Mouse (Mus musculus) stomach, embryonic 16.5 days (tissue): ENCODE results near the gene Gm16181. TPM values are rescaled to one million over a fixed set of nuclear protein-coding genes. Genes with fewer than 3 reads are reported as not detected.
A peak's percentile ranks its signal among the peaks of the same experiment; 100 is the strongest.

ENCODE experiments used
- ATAC-seq: fragments of 200-750 bp; cut with Nextera tagmentation; 2 replicates; pipeline ENCODE4 v1.8.0; 2017; ENCODE audit warnings: moderate number of reproducible peaks, moderate TSS enrichment; ENCODE audit not compliant: insufficient read depth, low FRiP score
- H3K27ac ChIP-seq: fragments of 300-500 bp; sonication (generic); 2 replicates; pipeline ENCODE4 v1.5.1; 2014; ENCODE audit warnings: low read length
- H3K27me3 ChIP-seq: fragments of 300-500 bp; sonication (generic); 2 replicates; pipeline ENCODE4 v1.6.1; 2014; ENCODE audit warnings: low read length, control low read depth, mixed read lengths; ENCODE audit not compliant: control insufficient read depth, insufficient read depth
- H3K36me3 ChIP-seq: fragments of 300-500 bp; sonication (generic); 2 replicates; pipeline ENCODE4 v1.6.1; 2014; ENCODE audit warnings: low read length; ENCODE audit not compliant: control insufficient read depth, insufficient read depth
- H3K4me1 ChIP-seq: fragments of 300-500 bp; sonication (generic); 2 replicates; pipeline ENCODE4 v1.6.1; 2014; ENCODE audit warnings: low read length, control low read depth, mixed read lengths; ENCODE audit not compliant: control insufficient read depth, insufficient read depth
- H3K4me2 ChIP-seq: fragments of 300-500 bp; sonication (generic); 2 replicates; pipeline ENCODE4 v1.6.1; 2014; ENCODE audit warnings: low read depth, low read length, mixed read lengths
- H3K4me3 ChIP-seq: fragments of 300-500 bp; sonication (generic); replicated peaks from 2 replicates; pipeline ENCODE4 v1.5.1; 2014; ENCODE audit warnings: mild to moderate bottlenecking, low read length
- H3K9ac ChIP-seq: fragments of 300-500 bp; sonication (generic); 2 replicates; pipeline ENCODE4 v1.6.1; 2014; ENCODE audit warnings: low read length
- H3K9me3 ChIP-seq: fragments of 300-500 bp; sonication (generic); replicated peaks from 2 replicates; pipeline ENCODE4 v1.6.1; 2016; ENCODE audit warnings: low read length, control low read depth; ENCODE audit not compliant: control insufficient read depth
- WGBS: fragments of 180-500 bp; shearing (Covaris S2); extraction: QIAGEN DNeasy Blood & Tissue Kit; methylation state at CpG from one replicate; pipeline ENCODE4 v1.1.7; 2014; 5-methylcytosine and 5-hydroxymethylcytosine counted together
- polyA plus RNA-seq: library from polyadenylated mRNA; unstranded; fragments of >200 nt; fragmentation: Nextera tagmentation; extraction: Ambion mirVana; gene quantifications from 2 replicates; pipeline ENCODE4 v1.2.1, GENCODE M21; 2015

The Gm16181 gene
- polyA plus RNA-seq, 1 experiment from 2014 or later, result 0.27 TPM

GRCm38 (mm10) chr17:35218516-35219193 is 2.0 kb upstream of the Gm16181 start:
- ATAC-seq, result no peak

GRCm38 (mm10) chr17:35219601-35220041 is 1.0 kb upstream of the Gm16181 start:
- Histone ChIP-seq H3K27me3 (no peaks in the 10 kb centered on the region), H3K9ac (no peak overlapping the region; the same call in 1 of the 2 replicates), H3K36me3 (no peaks in the 10 kb centered on the region), H3K4me1 (peaks cover 9% of the 10 kb centered on the region), H3K27ac (no peak overlapping the region), H3K9me3 (no peaks in the 10 kb centered on the region), H3K4me3 (no peak overlapping the region), H3K4me2 (no peak overlapping the region)
- ATAC-seq, result no peak
- WGBS, result 62% methylated on average over 6 of the region's 6 CpGs

More at GRCm38 (mm10) chr17:35218516-35219193, 2.0 kb upstream of the Gm16181 start:
- H3K27ac ChIP-seq, result peak overlapping the region; percentile 28; the same call in 1 of the 2 replicates
- H3K36me3 ChIP-seq, result no peaks in the 10 kb centered on the region
- H3K9me3 ChIP-seq, result no peaks in the 10 kb centered on the region
- WGBS, result 71% methylated on average over 18 of the region's 18 CpGs
- H3K4me1 ChIP-seq, result peaks cover 9% of the 10 kb centered on the region
- H3K27me3 ChIP-seq, result no peaks in the 10 kb centered on the region
- H3K4me2 ChIP-seq, result no peak overlapping the region
- H3K4me3 ChIP-seq, result no peak overlapping the region
- no peak overlapping the region; the same call in 1 of the 2 replicates for H3K9ac ChIP-seq

GRCm38 (mm10) chr17:35222299-35222698 is 1.7 kb downstream of the Gm16181 start:
- H3K27me3 ChIP-seq, result no peaks in the 10 kb centered on the region
- no peak overlapping the region for H3K4me2 ChIP-seq
- ATAC-seq, result no peak
- H3K4me1 ChIP-seq, result peaks cover 14% of the 10 kb centered on the region
- H3K4me3 ChIP-seq, result no peak overlapping the region
- no peaks in the 10 kb centered on the region for H3K36me3 ChIP-seq
- 66% methylated on average over 6 of the region's 6 CpGs for WGBS
- H3K9ac ChIP-seq, result no peak overlapping the region
- 0 out of 2 replicates have a peak overlapping the region, but pooled peaks have one; percentile 43 for H3K27ac ChIP-seq
- no peaks in the 10 kb centered on the region for H3K9me3 ChIP-seq

GRCm38 (mm10) chr17:35224641-35225040 is 4.0 kb downstream of the Gm16181 start:
- 94% methylated on average over 4 of the region's 4 CpGs for WGBS
- Histone ChIP-seq H3K27me3 (no peaks in the 10 kb centered on the region), H3K4me1 (peaks cover 19% of the 10 kb centered on the region), H3K9ac (no peak overlapping the region), H3K27ac (no peak overlapping the region), H3K9me3 (no peaks in the 10 kb centered on the region), H3K36me3 (peaks cover 8% of the 10 kb centered on the region; the same call in 1 of the 2 replicates), H3K4me3 (no peak overlapping the region), H3K4me2 (no peak overlapping the region)
- no peak for ATAC-seq

GRCm38 (mm10) chr17:35225456-35225855 is 4.8 kb downstream of the Gm16181 start:
- no peak for ATAC-seq
- Histone ChIP-seq H3K4me3 (no peak overlapping the region), H3K36me3 (peaks cover 8% of the 10 kb centered on the region; the same call in 1 of the 2 replicates), H3K9me3 (no peaks in the 10 kb centered on the region), H3K4me2 (no peak overlapping the region), H3K4me1 (peaks cover 18% of the 10 kb centered on the region), H3K27ac (no peak overlapping the region), H3K27me3 (no peaks in the 10 kb centered on the region), H3K9ac (no peak overlapping the region)
- 94% methylated on average over 5 of the region's 5 CpGs for WGBS

- Histone ChIP-seq H3K9ac (no peak overlapping the region), H3K4me2 (no peak overlapping the region), H3K4me3 (no peak overlapping the region), H3K27me3 (no peaks in the 10 kb centered on the region), H3K36me3 (peaks cover 8% of the 10 kb centered on the region; the same call in 1 of the 2 replicates), H3K4me1 (peaks cover 13% of the 10 kb centered on the region), H3K27ac (peak overlapping the region; percentile 33; the same call in 1 of the 2 replicates), H3K9me3 (no peaks in the 10 kb centered on the region)
- 82% methylated on average over 14 of the region's 14 CpGs for WGBS
- ATAC-seq, result no peak
Observed at GRCm38 (mm10) chr17:35226561-35227046, 6.0 kb downstream of the Gm16181 start.

- H3K9me3 ChIP-seq, result no peaks in the 10 kb centered on the region
- H3K27ac ChIP-seq, result no peak overlapping the region
- ATAC-seq, result no peak
- H3K27me3 ChIP-seq, result no peaks in the 10 kb centered on the region
- no peak overlapping the region for H3K4me2 ChIP-seq
- no peak overlapping the region for H3K4me3 ChIP-seq
- peaks cover 39% of the 10 kb centered on the region for H3K4me1 ChIP-seq
- WGBS, result 94% methylated on average over 10 of the region's 10 CpGs
- peaks cover 8% of the 10 kb centered on the region; the same call in 1 of the 2 replicates for H3K36me3 ChIP-seq
- H3K9ac ChIP-seq, result no peak overlapping the region
Observed at GRCm38 (mm10) chr17:35231022-35231421, 10.4 kb downstream of the Gm16181 start.

- 0 out of 2 replicates have a peak overlapping the region, but pooled peaks have one; percentile 3 for H3K4me2 ChIP-seq
- no peaks in the 10 kb centered on the region for H3K9me3 ChIP-seq
- ATAC-seq, result no peak
Observed at GRCm38 (mm10) chr17:35232043-35232442, 11.4 kb downstream of the Gm16181 start.

GRCm38 (mm10) chr17:35232659-35233058 is 12.0 kb downstream of the Gm16181 start:
- H3K9ac ChIP-seq, result no peak overlapping the region
- no peaks in the 10 kb centered on the region for H3K9me3 ChIP-seq
- H3K4me3 ChIP-seq, result no peak overlapping the region
- 0 out of 2 replicates have a peak overlapping the region, but pooled peaks have one; percentile 3 for H3K4me2 ChIP-seq
- 67% methylated on average over 5 of the region's 5 CpGs for WGBS
- ATAC-seq, result no peak
- peak overlapping the region; percentile 98 for H3K27ac ChIP-seq
- H3K4me1 ChIP-seq, result peaks cover 36% of the 10 kb centered on the region
- H3K27me3 ChIP-seq, result no peaks in the 10 kb centered on the region
- peaks cover 8% of the 10 kb centered on the region; the same call in 1 of the 2 replicates for H3K36me3 ChIP-seq

More at GRCm38 (mm10) chr17:35232043-35232442, 11.4 kb downstream of the Gm16181 start:
- H3K4me1 ChIP-seq, result peaks cover 38% of the 10 kb centered on the region
- H3K36me3 ChIP-seq, result peaks cover 8% of the 10 kb centered on the region; the same call in 1 of the 2 replicates
- H3K9ac ChIP-seq, result no peak overlapping the region
- H3K4me3 ChIP-seq, result no peak overlapping the region
- whole genome bisulfite sequencing, result 14% methylated on average over 12 of the region's 12 CpGs
- H3K27ac ChIP-seq, result no peak overlapping the region
- H3K27me3 ChIP-seq, result no peaks in the 10 kb centered on the region
